ENCODE assay signal across 11 mouse cellular contexts in the genomic region with DNA sequence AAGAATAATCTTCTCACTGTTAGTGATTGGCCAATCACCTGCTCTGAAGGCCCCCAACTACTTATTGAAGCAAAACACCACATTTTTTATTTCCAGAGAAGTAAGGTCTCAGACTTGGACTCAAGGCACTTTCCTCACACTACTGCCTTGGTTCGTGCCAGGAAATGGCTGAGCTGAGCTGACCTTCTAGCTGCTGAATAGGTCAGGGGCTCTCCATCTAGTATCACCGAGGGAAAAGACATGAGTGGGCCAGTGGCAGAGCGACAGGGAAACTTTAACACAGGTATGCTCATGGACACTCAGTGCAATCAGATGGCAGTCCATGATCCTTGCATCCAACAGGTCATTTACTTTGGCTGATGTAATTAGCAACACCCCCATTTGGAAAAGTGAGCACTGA.
"Had no signal": no experiment of that assay in that cellular context is flagged by ENCODE, and none has a peak within 500 bp of the region (broad histone marks: within the 10 kb centered on the region; RNA-seq: fewer than 3 reads in every experiment).

No protein-coding gene starts in this region.

- H3K4me3 ChIP-seq: midbrain, embryonic 10.5 days; midbrain, embryonic 12.5 days; neural tube, embryonic 12.5 days; stomach, embryonic 15.5 days had no signal

- H3K4me2 ChIP-seq: midbrain, embryonic 12.5 days; neural tube, embryonic 12.5 days; stomach, embryonic 15.5 days had no signal

- H3K9me3 ChIP-seq: midbrain, embryonic 10.5 days; midbrain, embryonic 12.5 days; neural tube, embryonic 12.5 days; stomach, embryonic 15.5 days had no signal

- H3K27me3 ChIP-seq: midbrain, embryonic 12.5 days; neural tube, embryonic 12.5 days; stomach, embryonic 15.5 days had no signal

- H3K27ac ChIP-seq: midbrain, embryonic 10.5 days; midbrain, embryonic 12.5 days; neural tube, embryonic 12.5 days; stomach, embryonic 15.5 days; stomach, postnatal 0 days had no signal

- ATAC-seq: midbrain, embryonic 16.5 days had no signal

- DNase-seq: lung, adult 18-20 months; right cerebral cortex, postnatal 14 days; thymus, adult 2 months; thymus, postnatal 25 days; thymus, postnatal 4 days had no signal

- H3K9ac ChIP-seq: midbrain, embryonic 12.5 days; neural tube, embryonic 12.5 days; stomach, embryonic 15.5 days had no signal

- H3K36me3 ChIP-seq: midbrain, embryonic 10.5 days; midbrain, embryonic 12.5 days; neural tube, embryonic 12.5 days; stomach, embryonic 15.5 days had no signal
